Mouse (Mus musculus) midbrain, embryonic 11.5 days (tissue): ENCODE data around the gene Rnf145. TPM values are rescaled to one million over a fixed set of nuclear protein-coding genes. Genes with fewer than 3 reads are reported as not detected.

ENCODE experiments used
- ATAC-seq: fragments of 200-750 bp; cut with Nextera tagmentation; 2 replicates; pipeline ENCODE4 v1.8.0; 2017; ENCODE audit warnings: moderate TSS enrichment, moderate library complexity; ENCODE audit not compliant: low FRiP score
- DNase-seq: peaks from one replicate; pipeline ENCODE4 v3.0.0; 2015; ENCODE audit warnings: low spot score; ENCODE audit errors: missing footprints
- H3K27ac ChIP-seq: fragments of 300-500 bp; sonication (generic); 2 replicates; pipeline ENCODE4 v1.5.1; 2014; ENCODE audit warnings: low read depth, low read length
- H3K27me3 ChIP-seq: fragments of 300-500 bp; sonication (generic); 2 replicates; pipeline ENCODE4 v1.6.1; 2014; ENCODE audit warnings: mild to moderate bottlenecking, low read length, moderate library complexity, mixed read lengths; ENCODE audit not compliant: control insufficient read depth, insufficient read depth
- H3K36me3 ChIP-seq: fragments of 300-500 bp; sonication (generic); 2 replicates; pipeline ENCODE4 v1.6.1; 2014; ENCODE audit warnings: mild to moderate bottlenecking, low read length, moderate library complexity, mixed read lengths; ENCODE audit not compliant: control insufficient read depth, insufficient read depth
- H3K4me1 ChIP-seq: fragments of 300-500 bp; sonication (generic); 2 replicates; pipeline ENCODE4 v1.6.1; 2014; ENCODE audit warnings: low read length; ENCODE audit not compliant: control insufficient read depth, insufficient read depth
- H3K4me2 ChIP-seq: fragments of 300-500 bp; sonication (generic); 2 replicates; pipeline ENCODE4 v1.6.1; 2014; ENCODE audit warnings: mild to moderate bottlenecking, moderate library complexity
- H3K4me3 ChIP-seq: fragments of 300-500 bp; sonication (generic); 2 replicates; pipeline ENCODE4 v1.5.1; 2014; ENCODE audit warnings: low read depth, low read length
- H3K9ac ChIP-seq: fragments of 300-500 bp; sonication (generic); 2 replicates; pipeline ENCODE4 v1.6.1; 2014; ENCODE audit warnings: low read length
- H3K9me3 ChIP-seq: fragments of 300-500 bp; sonication (generic); 2 replicates; pipeline ENCODE4 v1.6.1; 2016; ENCODE audit warnings: low read length; ENCODE audit not compliant: control insufficient read depth
- WGBS: fragments of 180-500 bp; shearing (Covaris S2); extraction: QIAGEN DNeasy Blood & Tissue Kit; methylation state at CpG from one replicate; pipeline ENCODE4 v1.1.7; 2014; 5-methylcytosine and 5-hydroxymethylcytosine counted together
- polyA plus RNA-seq: library from polyadenylated mRNA; unstranded; fragments of >200 nt; fragmentation: Nextera tagmentation; extraction: Ambion mirVana; gene quantifications from 2 replicates; pipeline ENCODE4 v1.2.1, GENCODE M21; 2014

Rnf145 gene
- polyA plus RNA-seq = 150 and 154 TPM in 2 replicates

- peak within 1 kb of the TSS; percentile 94 for H3K4me3 ChIP-seq
- H3K27ac ChIP-seq = peak within 1 kb of the TSS; percentile 94
- WGBS = 2% methylated on average over 59 of the region's 70 CpGs
- no peaks in the 10 kb centered on the region for H3K27me3 ChIP-seq
- ATAC-seq (peak; percentile 87), DNase-seq (no peak)
- peaks cover 20% of the 10 kb centered on the region for H3K4me1 ChIP-seq
- H3K9ac ChIP-seq = peak within 1 kb of the TSS; percentile 96
- no peaks in the 10 kb centered on the region for H3K36me3 ChIP-seq
- peak within 1 kb of the TSS; percentile 64 for H3K4me2 ChIP-seq
- H3K9me3 ChIP-seq = no peaks in the 10 kb centered on the region
Observed at GRCm38 (mm10) chr11:44518281-44519095, at the start of gene Rnf145. Gene Rnf145, plus strand, starts transcription at chr11:44518964.

GRCm38 (mm10) chr11:44469646-44470431 is 48.9 kb upstream of the Rnf145 start:
- peak overlapping the region; percentile 78 for H3K27ac ChIP-seq
- WGBS = 1% methylated on average over 59 of the region's 59 CpGs
- peaks cover 2% of the 10 kb centered on the region; the same call in 1 of the 2 replicates for H3K36me3 ChIP-seq
- H3K9ac ChIP-seq = peak overlapping the region; percentile 92
- ATAC-seq (peak; percentile 86), DNase-seq (no peak)
- peaks cover 11% of the 10 kb centered on the region for H3K4me1 ChIP-seq
- H3K4me2 ChIP-seq = peak overlapping the region; percentile 63
- H3K27me3 ChIP-seq = no peaks in the 10 kb centered on the region
- no peaks in the 10 kb centered on the region for H3K9me3 ChIP-seq
- peak overlapping the region; percentile 87 for H3K4me3 ChIP-seq

GRCm38 (mm10) chr11:44470432-44471336 is 48.1 kb upstream of the Rnf145 start, which contains the start of gene Ublcp1:
Gene Ublcp1, minus strand, starts transcription at chr11:44470498.
- under 1% methylated on average over 54 of the region's 54 CpGs for WGBS
- Histone ChIP-seq H3K27ac (peak within 1 kb of the TSS; percentile 78), H3K36me3 (peaks cover 2% of the 10 kb centered on the region; the same call in 1 of the 2 replicates), H3K4me3 (peak within 1 kb of the TSS; percentile 87), H3K4me1 (peaks cover 11% of the 10 kb centered on the region), H3K27me3 (no peaks in the 10 kb centered on the region), H3K9ac (peak within 1 kb of the TSS; percentile 92), H3K9me3 (no peaks in the 10 kb centered on the region), H3K4me2 (peak within 1 kb of the TSS; percentile 63)
- peak; percentile 99 for DNase-seq
- ATAC-seq = peak; percentile 97

GRCm38 (mm10) chr11:44471337-44471995 is 47.3 kb upstream of the Rnf145 start:
- ATAC-seq (no peak), DNase-seq (no peak)
- Histone ChIP-seq H3K4me1 (peaks cover 11% of the 10 kb centered on the region), H3K9me3 (no peaks in the 10 kb centered on the region), H3K27me3 (no peaks in the 10 kb centered on the region), H3K4me2 (peak overlapping the region; percentile 63), H3K4me3 (peak overlapping the region; percentile 87), H3K27ac (no peak overlapping the region), H3K9ac (peak overlapping the region; percentile 92), H3K36me3 (no peaks in the 10 kb centered on the region)
- 27% methylated on average over 4 of the region's 4 CpGs for WGBS

GRCm38 (mm10) chr11:44475467-44475866 is 43.3 kb upstream of the Rnf145 start:
- ATAC-seq = no peak
- WGBS = 74% methylated on average over 3 of the region's 3 CpGs

GRCm38 (mm10) chr11:44476445-44476844 is 42.3 kb upstream of the Rnf145 start:
- no peaks in the 10 kb centered on the region for H3K27me3 ChIP-seq
- H3K4me1 ChIP-seq = peaks cover 5% of the 10 kb centered on the region
- 76% methylated on average over 2 of the region's 2 CpGs for WGBS
- H3K4me2 ChIP-seq = no peak overlapping the region
- no peak overlapping the region for H3K27ac ChIP-seq
- ATAC-seq = no peak
- H3K9me3 ChIP-seq = no peaks in the 10 kb centered on the region
- DNase-seq = no peak
- H3K36me3 ChIP-seq = no peaks in the 10 kb centered on the region
- no peak overlapping the region for H3K4me3 ChIP-seq
- H3K9ac ChIP-seq = no peak overlapping the region

More at GRCm38 (mm10) chr11:44475467-44475866, 43.3 kb upstream of the Rnf145 start:
- Histone ChIP-seq H3K9ac (no peak overlapping the region), H3K9me3 (no peaks in the 10 kb centered on the region), H3K27ac (no peak overlapping the region), H3K4me1 (peaks cover 7% of the 10 kb centered on the region), H3K36me3 (no peaks in the 10 kb centered on the region), H3K27me3 (no peaks in the 10 kb centered on the region), H3K4me2 (no peak overlapping the region), H3K4me3 (no peak overlapping the region)
- DNase-seq = no peak

DNA sequence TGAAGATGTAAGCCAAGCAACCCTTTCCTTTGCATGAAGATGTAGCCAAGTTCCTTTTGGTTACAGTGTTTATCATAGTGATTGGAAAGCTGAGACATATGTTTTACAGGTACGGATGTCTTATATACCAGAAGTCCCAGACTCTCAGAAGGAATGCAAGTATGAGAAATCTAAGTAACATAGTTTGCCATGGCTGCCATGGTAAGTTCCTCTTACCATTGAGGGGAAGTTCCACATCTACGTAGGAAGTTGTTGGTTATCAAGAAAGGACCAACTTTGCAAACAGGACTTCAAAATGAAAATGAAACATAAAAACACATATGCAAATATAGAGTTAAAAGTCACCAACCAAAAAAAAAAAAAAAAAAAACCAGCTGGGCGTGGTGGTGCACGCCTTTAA is 40.4 kb upstream of the Rnf145 start:
- DNase-seq (no peak), ATAC-seq (no peak)
- Histone ChIP-seq H3K4me1 (no peaks in the 10 kb centered on the region), H3K27ac (no peak overlapping the region), H3K36me3 (no peaks in the 10 kb centered on the region), H3K9me3 (no peaks in the 10 kb centered on the region), H3K4me2 (no peak overlapping the region), H3K9ac (no peak overlapping the region), H3K27me3 (no peaks in the 10 kb centered on the region), H3K4me3 (no peak overlapping the region)
- 88% methylated on average over 4 of the region's 4 CpGs for WGBS

- Histone ChIP-seq H3K4me2 (no peak overlapping the region), H3K9ac (no peak overlapping the region), H3K27ac (no peak overlapping the region), H3K27me3 (no peaks in the 10 kb centered on the region), H3K36me3 (no peaks in the 10 kb centered on the region), H3K4me3 (no peak overlapping the region), H3K9me3 (no peaks in the 10 kb centered on the region), H3K4me1 (no peaks in the 10 kb centered on the region)
- ATAC-seq (no peak), DNase-seq (no peak)
- WGBS = 84% methylated on average over 6 of the region's 6 CpGs
Observed at GRCm38 (mm10) chr11:44480246-44480645, 38.5 kb upstream of the Rnf145 start.
